Mouse (Mus musculus) retina, embryonic 14.5 days (tissue): Measurements from ENCODE around the gene Dvl1.
A peak's percentile ranks its signal among the peaks of the same experiment; 100 is the strongest.

Experiments
- DNase-seq: peaks from one replicate; pipeline ENCODE4 v3.0.0-alpha.2; 2015; ENCODE audit warnings: low spot score

Gene Dvl1

GRCm38 (mm10) chr4:155840076-155841002 is 6.9 kb upstream of the Dvl1 start:
- DNase-seq = peak; percentile 7

- DNase-seq = peak; percentile 70
Measured at GRCm38 (mm10) chr4:155841003-155841454, 6.2 kb upstream of the Dvl1 start.

- DNase-seq = peak; percentile 19
Measured at GRCm38 (mm10) chr4:155841651-155842270, 5.4 kb upstream of the Dvl1 start.

- DNase-seq = no peak
Measured at GRCm38 (mm10) chr4:155843231-155843630, 4.0 kb upstream of the Dvl1 start.

- peak; percentile 38 for DNase-seq
Measured at GRCm38 (mm10) chr4:155847591-155848352, 570 bp downstream of the Dvl1 start.

- DNase-seq = peak; percentile 5
Measured at GRCm38 (mm10) chr4:155848434-155849095, 1.4 kb downstream of the Dvl1 start.

- DNase-seq = no peak
Measured at GRCm38 (mm10) chr4:155849391-155849790, 2.2 kb downstream of the Dvl1 start.

GRCm38 (mm10) chr4:155849792-155850451 is 2.7 kb downstream of the Dvl1 start:
- DNase-seq = no peak

GRCm38 (mm10) chr4:155851368-155851767 is 4.2 kb downstream of the Dvl1 start:
- DNase-seq = no peak

- no peak for DNase-seq
Measured at GRCm38 (mm10) chr4:155851951-155852411, 4.8 kb downstream of the Dvl1 start.

GRCm38 (mm10) chr4:155853421-155853820 is 6.2 kb downstream of the Dvl1 start:
- DNase-seq = no peak

GRCm38 (mm10) chr4:155854991-155855390 is 7.8 kb downstream of the Dvl1 start:
- no peak for DNase-seq

GRCm38 (mm10) chr4:155856071-155856470 is 8.9 kb downstream of the Dvl1 start:
- no peak for DNase-seq

- no peak for DNase-seq
Measured at GRCm38 (mm10) chr4:155856881-155857280, 9.7 kb downstream of the Dvl1 start.

GRCm38 (mm10) chr4:155859318-155859717 is 12.1 kb downstream of the Dvl1 start:
- peak; percentile 59 for DNase-seq

GRCm38 (mm10) chr4:155861787-155862186 is 14.6 kb downstream of the Dvl1 start:
- DNase-seq = no peak

- no peak for DNase-seq
Measured at GRCm38 (mm10) chr4:155863001-155863400, 15.8 kb downstream of the Dvl1 start, which contains the start of gene Tas1r3. TSS of gene Tas1r3 (minus strand) at chr4:155863362.

- DNase-seq = no peak
Measured at GRCm38 (mm10) chr4:155868614-155869298, 21.6 kb downstream of the Dvl1 start.

- peak; percentile 96 for DNase-seq
Measured at GRCm38 (mm10) chr4:155869317-155870033, 22.3 kb downstream of the Dvl1 start, which contains the start of the genes Cptp and Ints11. TSS of gene Cptp (minus strand) at chr4:155869440. TSS of gene Ints11 (plus strand) at chr4:155869546.

- no peak for DNase-seq
Measured at GRCm38 (mm10) chr4:155871404-155871803, 24.2 kb downstream of the Dvl1 start.
